Mouse (Mus musculus) heart, postnatal 14 days (tissue): ENCODE results near the gene Tedc1. TPM values are rescaled to one million over a fixed set of nuclear protein-coding genes. Genes with fewer than 3 reads are reported as not detected.
"Not testable (repeated sequence)": the region's sequence is repeated elsewhere in the genome, so short reads cannot be mapped to it uniquely, and the experiment has no call there.

Experiments used
- DNase-seq, 2 experiments: peaks; one replicate each; pipeline ENCODE4 v3.0.0; 2021 to 2022
- intact Hi-C: fragments of 180-260 bp; cut with DNase I; formaldehyde crosslinking; loops from one replicate; pipeline ENCODE4 v1.15.1; 2025
- total RNA-seq, 2 experiments: library from RNA; stranded (reverse); gene quantifications; 2 replicates each; pipeline ENCODE4 v1.2.3; 2021

Tedc1 gene
- total RNA-seq, 2 experiments from 2014 or later = 1.1 to 2.1 TPM

DNA sequence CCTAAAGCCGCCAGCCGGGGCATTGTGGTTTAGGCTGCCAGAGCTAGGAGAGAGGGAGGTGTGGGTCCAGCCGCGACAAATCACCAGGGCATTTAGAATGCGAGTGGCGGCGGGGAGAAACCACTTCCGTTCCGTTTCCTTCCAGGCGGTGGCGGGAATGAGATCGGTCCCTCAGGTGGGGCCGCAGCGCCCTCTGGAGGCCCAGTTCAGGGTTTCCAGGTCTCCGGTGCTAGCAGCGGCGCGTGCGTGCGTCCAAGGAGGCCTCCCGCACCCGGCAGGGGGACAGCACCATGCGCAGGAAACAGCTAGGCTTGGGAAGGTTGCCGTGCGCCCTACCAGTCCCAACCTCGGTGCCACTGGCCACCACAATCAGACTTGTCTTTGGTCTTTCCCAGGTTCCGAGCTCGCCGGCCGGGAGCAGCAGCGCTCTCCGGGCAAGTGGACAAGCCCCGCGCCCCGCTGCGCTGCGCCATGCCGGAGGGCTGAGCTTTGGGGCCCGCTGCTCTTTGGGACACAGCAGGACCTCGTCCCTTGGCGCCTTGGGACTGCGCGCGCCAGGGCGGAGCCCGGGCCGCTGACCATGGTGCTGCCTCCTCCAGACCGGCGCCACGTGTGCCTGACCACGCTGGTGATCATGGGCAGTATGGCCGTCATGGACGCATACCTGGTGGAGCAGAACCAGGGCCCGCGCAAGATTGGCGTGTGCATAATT, 31.5 kb downstream of the Tedc1 start:
- intact Hi-C loops = no loop called here
- DNase-seq = peak; percentile 70 to 80

DNA sequence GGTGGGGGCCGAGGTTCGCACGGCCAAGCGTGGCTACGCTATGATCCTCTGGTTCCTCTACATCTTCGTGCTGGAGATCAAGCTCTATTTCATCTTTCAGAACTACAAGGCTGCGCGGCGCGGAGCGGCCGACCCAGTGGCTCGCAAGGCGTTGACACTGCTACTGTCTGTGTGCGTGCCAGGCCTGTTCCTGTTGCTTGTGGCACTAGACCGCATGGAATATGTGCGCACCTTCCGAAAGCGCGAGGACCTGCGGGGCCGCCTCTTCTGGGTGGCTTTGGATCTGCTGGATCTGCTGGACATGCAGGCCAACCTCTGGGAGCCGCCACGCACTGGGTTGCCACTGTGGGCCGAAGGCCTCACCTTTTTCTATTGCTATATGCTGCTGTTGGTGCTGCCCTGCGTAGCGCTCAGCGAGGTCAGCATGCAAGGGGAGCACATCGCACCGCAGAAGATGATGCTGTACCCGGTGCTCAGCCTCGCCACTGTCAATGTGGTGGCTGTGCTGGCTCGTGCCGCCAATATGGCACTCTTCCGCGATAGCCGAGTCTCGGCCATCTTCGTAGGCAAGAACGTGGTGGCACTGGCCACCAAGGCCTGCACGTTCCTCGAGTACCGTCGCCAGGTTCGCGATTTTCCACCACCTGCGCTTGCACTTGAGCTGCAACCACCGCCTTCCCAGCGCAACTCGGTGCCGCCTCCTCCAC, 32.3 kb downstream of the Tedc1 start:
- no peak for DNase-seq
- intact Hi-C loops = no loop called here

DNA sequence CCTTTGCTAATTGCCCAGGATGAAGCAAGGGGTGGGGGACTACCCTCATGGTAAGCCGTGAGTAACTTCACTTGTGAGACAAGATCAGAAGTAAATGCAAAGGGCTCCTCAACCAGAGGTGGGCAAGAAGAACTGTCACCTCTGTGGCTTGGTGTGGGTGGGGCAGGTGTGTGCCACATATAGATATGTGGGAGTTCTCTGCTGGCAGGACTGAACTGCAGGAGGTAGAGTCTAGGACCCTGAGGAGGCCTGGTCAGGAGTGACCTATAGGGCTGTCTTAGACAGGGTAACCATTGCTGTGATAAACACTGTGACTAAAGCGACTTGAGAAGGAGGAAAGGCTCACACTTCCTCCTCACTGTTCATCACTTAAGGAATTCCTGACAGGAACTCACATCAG, 37.2 kb downstream of the Tedc1 start:
- intact Hi-C loops = no loop called here
- DNase-seq = no peak

DNA sequence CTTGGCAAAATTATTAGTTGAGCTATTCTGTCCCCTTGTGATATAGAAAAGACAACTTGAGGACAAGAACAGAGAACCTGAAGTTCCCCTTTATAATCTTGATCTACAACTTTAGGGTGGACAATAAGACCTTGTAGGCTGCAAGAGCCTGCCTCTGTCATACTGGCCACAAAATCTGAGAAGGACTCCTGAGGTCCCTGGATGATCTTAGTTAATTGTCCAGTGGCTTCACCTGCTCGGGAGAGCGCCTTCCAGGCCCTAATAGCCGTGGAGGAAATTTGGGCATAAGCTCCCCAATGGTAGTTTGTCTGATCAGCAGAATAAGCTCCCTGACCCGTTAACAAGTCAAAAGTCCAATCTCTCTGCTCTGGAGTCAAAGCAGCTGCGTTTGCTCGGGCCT, 42.9 kb downstream of the Tedc1 start:
- intact Hi-C loops = not testable (repeated sequence)

DNA sequence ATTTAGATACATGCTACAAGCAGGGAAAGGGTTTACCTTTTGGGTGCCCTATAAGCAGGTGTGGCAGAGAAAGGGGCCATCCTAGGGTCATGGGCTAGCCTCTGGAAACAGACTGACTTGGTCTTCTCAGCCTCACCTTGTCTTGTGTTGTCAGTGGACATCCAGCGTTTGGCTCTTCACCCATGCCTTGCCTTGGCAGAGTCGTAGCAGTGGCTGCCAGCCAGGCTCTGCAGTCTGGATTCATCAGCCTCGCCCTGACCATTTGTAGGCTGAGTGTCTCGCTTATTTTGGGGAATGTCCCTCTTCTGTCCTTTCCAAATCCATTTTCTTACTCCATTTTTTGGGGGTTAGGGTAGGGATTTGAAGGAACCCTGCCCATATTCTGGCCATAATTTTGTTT, 45.1 kb downstream of the Tedc1 start:
- intact Hi-C loops = no loop called here
- DNase-seq = peak in 1 of 2 experiments; percentile 30

More for the DNA sequence above, 42.9 kb downstream of the Tedc1 start:
- not testable (repeated sequence) for DNase-seq

DNA sequence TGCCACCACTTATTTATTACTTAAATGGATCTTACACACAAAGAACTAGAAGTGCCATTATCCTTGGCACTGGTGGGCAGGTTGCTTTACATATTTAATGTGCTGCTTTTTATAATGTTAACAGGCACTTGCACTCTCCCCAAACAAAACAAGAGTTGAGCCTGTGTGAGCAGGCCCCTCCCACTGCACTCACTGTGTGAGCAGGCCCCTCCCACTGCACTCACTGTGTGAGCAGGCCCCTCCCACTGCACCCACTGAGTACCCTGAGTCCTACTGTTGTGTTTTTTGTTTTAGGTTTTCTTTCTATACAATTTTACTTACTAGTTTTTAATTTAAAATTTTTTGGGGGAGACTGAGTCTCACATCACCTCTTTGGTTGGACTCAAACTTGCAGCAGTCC, 45.8 kb downstream of the Tedc1 start:
- intact Hi-C loops = no loop called here
- no peak for DNase-seq

DNA sequence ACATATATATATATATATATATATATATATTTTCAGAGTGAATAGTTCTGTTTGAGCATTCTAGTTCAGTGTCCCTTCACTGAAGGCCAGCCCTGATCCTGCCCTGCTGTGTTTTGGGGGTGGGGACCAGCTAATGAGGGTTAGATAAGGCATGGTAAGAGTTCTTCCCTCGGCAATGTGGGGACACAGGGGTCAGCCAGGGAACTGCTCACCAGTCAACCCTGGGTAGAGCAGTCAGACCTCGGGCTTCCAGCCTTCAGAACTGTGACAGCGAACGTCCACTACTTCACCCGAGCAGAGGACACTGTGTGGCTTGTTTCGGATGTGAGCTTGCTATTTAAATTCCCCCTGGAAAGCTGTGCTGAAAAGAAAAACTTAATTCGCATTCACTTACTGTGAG, 47.3 kb downstream of the Tedc1 start:
- intact Hi-C loops = no loop called here
- DNase-seq = no peak

DNA sequence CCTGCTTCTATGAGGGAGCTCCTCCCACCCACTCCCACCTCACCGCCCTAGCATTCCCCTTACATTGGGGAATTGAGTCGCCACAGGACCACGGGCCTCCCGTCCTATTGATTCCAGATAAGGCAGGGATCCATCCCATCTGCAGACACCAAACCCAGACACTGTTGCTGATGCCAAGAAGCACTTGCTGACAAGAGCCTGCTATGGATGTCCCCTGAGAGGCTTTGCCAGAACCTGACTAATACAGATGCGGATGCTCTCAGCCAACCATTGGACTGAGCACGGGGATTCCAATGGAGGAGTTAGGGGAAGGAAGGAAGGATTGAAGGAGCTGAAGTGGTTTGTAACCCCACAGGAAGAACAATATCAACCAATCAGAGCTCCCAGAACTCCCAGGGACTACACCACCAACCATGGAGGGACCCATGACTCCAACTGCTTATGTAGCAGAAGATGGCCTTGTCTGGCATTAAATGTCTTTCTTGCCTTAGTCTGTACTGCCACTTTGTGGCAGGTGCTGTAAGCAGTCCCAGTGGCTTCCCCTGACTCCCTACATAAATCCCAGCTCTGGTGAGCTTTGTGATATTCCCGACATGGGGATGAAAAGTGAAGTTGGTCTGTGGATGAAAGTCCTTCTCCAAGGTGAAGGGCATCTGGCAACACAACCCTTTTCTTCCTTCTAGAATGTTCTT, 49.2 kb downstream of the Tedc1 start:
- intact Hi-C loops = no loop called here
- no peak for DNase-seq

DNA sequence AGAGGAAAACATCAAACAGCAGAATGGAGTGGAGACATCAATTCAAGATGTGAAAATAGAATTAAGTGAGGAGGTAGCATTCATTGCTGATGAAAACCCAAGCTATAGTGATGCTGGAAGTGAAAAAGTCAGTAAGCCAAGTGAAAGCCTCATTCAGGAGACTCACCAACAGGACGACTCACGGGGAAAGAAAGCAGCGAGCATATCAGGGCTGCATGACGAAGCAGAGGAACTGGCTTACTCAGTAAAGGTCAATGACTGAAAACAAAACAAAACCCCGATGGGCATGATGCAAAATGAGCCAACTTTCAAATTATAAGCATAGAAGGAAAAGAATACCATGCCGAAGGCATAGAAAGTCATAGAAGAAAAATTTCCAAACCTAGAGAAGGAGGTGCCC, 51.5 kb downstream of the Tedc1 start:
- no peak for DNase-seq

DNA sequence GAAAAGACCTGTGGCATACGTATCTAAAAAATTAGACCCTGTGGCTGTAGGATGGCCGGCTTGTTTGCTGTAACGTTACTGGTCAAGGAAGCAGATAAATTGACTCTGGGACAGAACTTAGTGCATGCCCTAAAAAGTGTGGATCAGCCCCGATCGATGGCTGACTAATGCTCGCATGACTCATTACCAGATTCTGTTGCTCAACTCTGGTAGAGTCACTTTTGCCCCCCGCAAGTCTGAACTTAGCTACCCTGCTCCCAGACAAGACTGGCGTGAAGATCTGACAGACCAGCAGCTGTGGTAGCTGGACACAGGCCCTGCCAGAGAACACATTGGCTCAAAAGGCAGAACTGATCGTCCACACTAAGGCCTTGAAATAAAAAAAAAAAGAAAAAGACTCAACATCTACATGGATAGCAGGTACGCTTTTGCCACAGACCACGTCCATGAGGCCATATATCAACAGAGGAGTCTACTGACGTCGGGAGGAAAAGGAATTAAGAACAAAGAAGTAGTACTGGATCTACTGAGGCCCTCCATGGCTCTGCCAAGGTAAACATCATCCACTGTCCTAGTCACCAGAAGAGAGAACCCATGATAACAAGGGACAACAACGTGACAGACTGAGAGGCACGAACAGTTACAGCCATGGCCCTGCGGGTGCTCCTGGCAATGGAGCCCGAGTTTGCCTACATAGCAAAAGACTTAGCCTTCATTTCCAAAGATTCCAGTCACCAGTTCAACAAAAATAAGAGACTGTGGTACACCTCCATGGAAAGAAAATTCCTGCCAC, 54.6 kb downstream of the Tedc1 start:
- intact Hi-C loops = no loop called here
- no peak for DNase-seq

More for the DNA sequence above, 51.5 kb downstream of the Tedc1 start:
- intact Hi-C loops = no loop called here

DNA sequence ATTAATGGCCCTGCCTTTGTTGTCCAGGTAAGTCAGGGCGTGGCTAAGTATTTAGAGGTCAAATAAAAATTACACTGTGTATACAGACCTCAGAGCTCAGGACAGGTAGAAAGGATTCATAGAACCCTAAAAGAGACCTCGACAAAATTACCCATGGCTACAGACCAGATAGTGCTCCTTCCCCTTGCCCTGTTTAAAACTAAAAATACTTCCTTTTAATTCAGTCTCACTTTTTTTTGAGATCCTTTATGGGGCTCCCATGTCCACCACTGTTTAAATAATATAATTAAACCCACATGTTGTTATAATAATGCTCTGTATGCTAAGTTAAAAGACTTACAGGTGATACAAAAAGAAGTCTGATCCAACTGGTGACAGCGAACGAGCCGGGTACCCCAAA, 55.6 kb downstream of the Tedc1 start:
- DNase-seq = no peak
- intact Hi-C loops = no loop called here

DNA sequence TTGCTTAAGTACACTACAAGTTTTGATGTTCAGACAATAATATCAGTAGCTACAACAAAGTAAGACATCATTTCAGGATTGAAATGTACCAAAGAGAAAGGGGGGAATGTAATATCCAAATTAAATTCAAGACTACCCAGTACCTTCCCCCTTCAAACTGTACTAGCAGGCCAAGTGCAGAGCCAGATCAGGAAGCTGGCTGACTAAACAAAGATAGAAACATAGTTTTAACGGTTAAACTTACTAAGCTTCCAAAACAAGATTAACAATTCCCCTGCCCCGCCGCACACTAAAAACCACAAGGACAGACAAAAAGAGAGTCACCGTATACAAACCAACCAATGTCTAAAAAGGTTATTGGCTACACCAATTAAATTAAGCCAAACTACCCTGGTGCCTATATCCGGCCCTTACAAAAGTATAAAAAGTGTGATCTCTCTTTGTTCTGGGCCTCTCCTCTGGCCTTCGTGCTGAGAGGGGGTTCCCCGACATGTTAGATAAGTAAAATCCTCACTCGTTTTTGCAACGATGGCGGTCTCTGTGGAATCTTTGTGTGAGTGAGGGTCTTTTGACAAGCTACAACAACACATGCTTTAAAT, 56.2 kb downstream of the Tedc1 start:
- DNase-seq = no peak
- intact Hi-C loops = no loop called here

DNA sequence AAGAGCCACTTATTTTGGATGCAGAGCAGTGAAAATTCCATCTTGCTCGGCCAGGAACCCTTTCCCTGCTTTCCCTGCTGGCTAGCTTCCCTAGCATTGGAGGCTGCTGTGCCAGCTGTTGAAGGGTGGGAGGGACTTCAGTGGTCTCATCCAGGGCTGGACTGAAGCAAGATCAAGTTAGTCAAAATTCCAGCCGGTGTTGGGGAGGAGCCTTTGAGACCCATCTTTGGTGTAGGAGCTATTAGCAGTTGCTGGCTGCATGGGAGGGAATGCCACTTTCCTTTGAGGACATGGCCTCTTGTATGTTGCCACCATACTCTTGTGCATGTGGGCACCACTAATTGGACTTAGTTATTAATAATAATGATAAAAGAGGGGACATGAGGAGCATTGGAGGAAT, 57.0 kb downstream of the Tedc1 start:
- intact Hi-C loops = no loop called here
- DNase-seq = no peak

DNA sequence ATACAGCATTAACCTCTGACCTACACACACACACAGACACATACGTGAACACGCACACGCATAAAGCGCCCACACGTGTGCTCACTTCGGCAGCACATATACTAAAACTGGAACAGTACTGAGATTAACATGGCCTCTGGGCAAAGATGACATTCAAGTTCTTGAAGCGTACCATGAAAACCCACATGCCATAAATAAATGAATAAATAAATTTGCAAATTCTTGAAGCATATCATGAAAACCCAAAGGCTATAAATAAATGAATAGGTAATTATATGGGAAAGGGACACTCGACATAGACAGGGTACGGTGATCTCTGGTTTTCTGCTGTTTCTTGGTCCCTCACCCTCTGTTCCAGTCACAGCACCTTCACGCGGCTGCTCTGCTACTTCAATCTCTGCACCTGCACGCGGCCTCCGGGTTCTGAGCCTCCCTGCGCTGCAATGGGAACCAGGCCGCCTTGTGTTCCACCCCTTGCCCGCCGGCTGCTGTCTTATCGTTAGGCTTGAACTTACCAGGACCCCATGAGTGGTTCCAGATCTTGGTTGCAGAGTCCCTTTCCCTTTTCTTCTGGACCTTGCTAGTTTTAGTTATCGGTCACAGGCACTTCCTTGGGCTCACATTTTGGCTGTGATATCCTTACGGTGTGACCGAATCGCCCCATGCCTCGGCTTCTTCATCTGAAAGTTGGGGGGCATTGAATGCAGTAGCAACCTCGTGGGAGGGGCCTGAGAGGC, 58.0 kb downstream of the Tedc1 start:
- DNase-seq = no peak
- intact Hi-C loops = no loop called here

DNA sequence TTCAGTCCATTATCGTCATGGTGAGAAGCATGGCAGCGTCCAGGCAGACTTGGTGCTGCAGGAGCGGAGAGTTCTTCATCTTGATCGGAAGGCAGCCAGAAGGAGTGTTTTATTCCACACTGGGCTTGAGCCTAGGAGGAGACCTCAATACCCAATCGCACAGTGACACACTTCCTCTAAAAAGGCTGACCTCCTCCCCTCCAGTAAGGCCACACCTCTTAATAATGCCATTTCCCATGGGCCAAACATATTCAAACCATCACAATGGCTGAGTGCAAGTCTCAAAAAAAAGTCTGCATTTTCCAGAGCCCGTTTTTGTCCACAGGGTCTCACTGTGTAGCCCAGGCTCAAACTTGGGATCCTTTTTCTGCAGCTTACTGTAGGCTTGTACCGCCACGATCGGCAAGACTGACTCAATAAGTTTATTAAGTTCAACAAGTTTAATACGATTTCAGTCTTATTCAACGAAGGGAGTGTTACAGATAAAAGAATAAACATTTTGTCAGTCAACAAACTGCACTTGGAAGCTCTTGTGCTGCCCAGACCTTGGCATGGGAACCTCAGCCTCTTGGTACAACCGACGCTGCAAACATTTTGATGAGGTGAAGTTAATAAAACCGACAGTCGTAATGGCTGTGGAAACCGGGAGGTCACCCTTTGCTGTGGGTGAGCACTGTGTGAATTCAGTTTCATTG, 58.9 kb downstream of the Tedc1 start:
- intact Hi-C loops = no loop called here
- no peak for DNase-seq
